Mouse (Mus musculus) bone marrow macrophage, adult 2 months (primary cell): ENCODE data around the gene Dpm2.

Source experiments
- CTCF ChIP-seq: IDR thresholded peaks from 2 replicates; pipeline ENCODE4 v1.5.1; 2012; ENCODE audit warnings: low read depth, mild to moderate bottlenecking, low read length, moderate library complexity
- POLR2A ChIP-seq: IDR thresholded peaks from 2 replicates; pipeline ENCODE4 v1.6.1; 2012; ENCODE audit warnings: mild to moderate bottlenecking, low read depth, low read length, borderline replicate concordance

DNA sequence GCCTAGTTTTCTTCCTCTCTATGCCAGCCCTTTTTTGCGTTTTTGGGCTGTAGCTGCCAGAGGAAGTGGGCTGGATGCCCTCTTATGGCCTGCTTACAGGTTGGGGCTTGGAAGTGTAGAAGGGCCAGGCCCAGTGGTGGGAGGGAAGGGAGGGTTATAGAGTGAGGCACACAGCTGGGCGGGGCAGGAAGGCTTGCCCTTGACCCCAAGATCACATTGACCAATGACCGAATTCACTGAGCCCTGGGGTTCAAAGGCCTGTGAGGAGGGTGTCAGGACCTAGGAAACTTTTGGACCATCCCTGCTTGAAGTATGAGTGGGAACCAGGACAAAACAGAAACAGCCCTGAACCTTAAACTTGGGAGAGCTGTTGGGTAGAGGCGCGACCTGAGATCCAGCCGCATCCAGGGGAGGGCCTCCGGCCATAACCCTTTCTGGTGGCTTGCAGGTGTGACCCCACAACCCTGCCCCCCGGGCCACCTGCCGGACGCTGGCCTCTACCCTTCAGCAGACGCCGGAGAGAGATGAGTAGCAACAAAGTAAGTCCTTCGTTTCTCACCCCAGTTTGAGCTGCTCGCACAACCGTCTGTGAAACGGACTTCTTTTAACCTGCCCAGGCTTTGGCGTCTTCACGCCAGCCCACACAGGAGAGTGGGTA lies 38.2 kb downstream of the Dpm2 start:
- TF ChIP-seq CTCF: no peak
- TF ChIP-seq POLR2A: no peak
